Mouse (Mus musculus) liver, embryonic 14.5 days (tissue): ENCODE data around the gene Pla2g2d. TPM values are rescaled to one million over a fixed set of nuclear protein-coding genes. Genes with fewer than 3 reads are reported as not detected.

Experiments
- ATAC-seq: fragments of 200-750 bp; cut with Nextera tagmentation; 2 replicates; pipeline ENCODE4 v1.8.0; 2017; ENCODE audit warnings: moderate number of reproducible peaks, mild to moderate bottlenecking, moderate library complexity; ENCODE audit not compliant: insufficient read depth
- DNase-seq, 3 experiments: peaks; one replicate each; pipeline ENCODE4 v3.0.0-alpha.2; 2012 to 2013; ENCODE audit warnings: low read depth in 3 of 3, low spot score in 3 of 3
- H3K27ac ChIP-seq: fragments of 300-500 bp; sonication (generic); 2 replicates; pipeline ENCODE4 v1.5.1; 2014; ENCODE audit warnings: moderate library complexity, mild to moderate bottlenecking, control low read depth, inconsistent platforms
- H3K27me3 ChIP-seq: fragments of 300-500 bp; sonication (generic); 2 replicates; pipeline ENCODE4 v1.6.1; 2014; ENCODE audit warnings: mild to moderate bottlenecking, low read length, moderate library complexity; ENCODE audit not compliant: control insufficient read depth, insufficient read depth
- H3K36me3 ChIP-seq: fragments of 300-500 bp; sonication (generic); replicated peaks from 2 replicates; pipeline ENCODE4 v1.6.1; 2014; ENCODE audit warnings: low read depth; ENCODE audit not compliant: control insufficient read depth, insufficient read depth
- H3K4me1 ChIP-seq, 2 experiments: fragments of 200-500 bp in 1 of 2; fragments of 300-500 bp in 1 of 2; sonication (generic) in 1 of 2; replicated peaks; 2 replicates each; pipeline ENCODE4 v1.6.1; 2012 to 2014; ENCODE audit warnings: antibody characterized with exemption in 1 of 2, inconsistent platforms in 1 of 2, low read length in 1 of 2; ENCODE audit not compliant: control insufficient read depth in 2 of 2, insufficient read depth in 2 of 2
- H3K4me2 ChIP-seq: fragments of 300-500 bp; sonication (generic); 2 replicates; pipeline ENCODE4 v1.6.1; 2014; ENCODE audit warnings: low read depth, mild to moderate bottlenecking, control low read depth, moderate library complexity
- H3K4me3 ChIP-seq, 2 experiments: fragments of 200-500 bp in 1 of 2; fragments of 300-500 bp in 1 of 2; sonication (generic) in 1 of 2; 2 replicates each; pipeline ENCODE4 v1.5.1; 2012 to 2014; ENCODE audit warnings: low read depth in 2 of 2, low read length in 2 of 2, mild to moderate bottlenecking in 2 of 2, control low read depth in 1 of 2, inconsistent platforms in 1 of 2, moderate library complexity in 1 of 2; ENCODE audit not compliant: insufficient read depth in 1 of 2
- H3K9ac ChIP-seq: fragments of 300-500 bp; sonication (generic); replicated peaks from 2 replicates; pipeline ENCODE4 v1.6.1; 2014; ENCODE audit warnings: mild to moderate bottlenecking, control low read depth, moderate library complexity
- H3K9me3 ChIP-seq: fragments of 300-500 bp; sonication (generic); 2 replicates; pipeline ENCODE4 v1.6.1; 2016; ENCODE audit warnings: low read length, mixed read lengths; ENCODE audit not compliant: control insufficient read depth
- CTCF ChIP-seq: IDR thresholded peaks from 2 replicates; pipeline ENCODE4 v1.5.1; 2016; ENCODE audit warnings: antibody characterized with exemption, low read depth, control low read depth
- EP300 ChIP-seq: IDR thresholded peaks from 2 replicates; pipeline ENCODE4 v1.6.1; 2016; ENCODE audit warnings: antibody characterized with exemption, low read depth
- WGBS: fragments of 180-500 bp; shearing (Covaris S2); extraction: QIAGEN DNeasy Blood & Tissue Kit; methylation state at CpG from one replicate; pipeline ENCODE4 v1.1.7; 2014; ENCODE audit not compliant: insufficient replicate concordance; 5-methylcytosine and 5-hydroxymethylcytosine counted together
- polyA plus RNA-seq, 2 experiments: library from polyadenylated mRNA; depleted of rRNA in 1 of 2; stranded (reverse) in 1 of 2; unstranded in 1 of 2; fragments of >200 nt; fragmentation: Nextera tagmentation in 1 of 2; extraction: Ambion mirVana in 1 of 2; gene quantifications; 2 replicates each; pipeline versions ENCODE4 v1.2.1 to v1.2.3; 2012 to 2014

Gene Pla2g2d
- polyA plus RNA-seq, 2 experiments: not detected

DNA sequence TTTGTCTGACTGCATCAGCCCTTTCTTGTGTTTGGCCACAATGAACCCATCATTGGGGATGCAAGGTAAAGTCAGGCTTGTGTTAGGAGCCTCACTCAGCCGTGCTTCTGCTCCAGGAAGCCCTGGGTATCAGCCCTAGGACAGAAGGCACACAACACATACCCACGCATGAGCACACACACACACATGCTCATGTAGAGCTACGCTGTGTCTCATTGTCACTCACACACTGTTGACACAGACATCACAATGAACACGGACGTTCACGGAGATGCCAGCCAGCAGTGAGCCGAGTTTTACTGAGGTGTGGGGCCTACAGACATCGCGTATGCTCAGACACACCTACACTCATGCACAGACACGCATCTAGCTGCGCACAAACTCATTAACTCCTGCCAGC, 19.6 kb upstream of the Pla2g2d start:
- no peaks in the 10 kb centered on the region for H3K4me1 ChIP-seq
- H3K4me2 ChIP-seq: no peak overlapping the region
- no peaks in the 10 kb centered on the region for H3K9me3 ChIP-seq
- ATAC-seq (no peak), DNase-seq (no peak)
- 67% methylated on average over 11 of the region's 11 CpGs for WGBS
- H3K4me3 ChIP-seq: no peak overlapping the region
- no peaks in the 10 kb centered on the region for H3K27me3 ChIP-seq
- TF ChIP-seq EP300 (no peak), CTCF (no peak)
- H3K27ac ChIP-seq: no peak overlapping the region
- H3K36me3 ChIP-seq: no peaks in the 10 kb centered on the region
- H3K9ac ChIP-seq: no peak overlapping the region

- Histone ChIP-seq H3K9ac (no peak within 1 kb of the TSS), H3K4me3 (no peak within 1 kb of the TSS), H3K27me3 (no peaks in the 10 kb centered on the region), H3K4me1 (no peaks in the 10 kb centered on the region), H3K36me3 (no peaks in the 10 kb centered on the region), H3K9me3 (no peaks in the 10 kb centered on the region), H3K4me2 (no peak within 1 kb of the TSS), H3K27ac (no peak within 1 kb of the TSS)
- no peak for TF ChIP-seq EP300
- no peak for TF ChIP-seq CTCF
- WGBS: 72% methylated on average over 8 of the region's 8 CpGs
- DNase-seq (no peak), ATAC-seq (no peak)
Measured at GRCm38 (mm10) chr4:138757416-138757815, 18.1 kb upstream of the Pla2g2d start, which contains the start of gene Pla2g2f. Pla2g2f (minus strand) TSS chr4:138757626.

GRCm38 (mm10) chr4:138762266-138762665, 13.3 kb upstream of the Pla2g2d start:
- Histone ChIP-seq H3K4me3 (no peak overlapping the region), H3K4me2 (no peak overlapping the region), H3K4me1 (no peaks in the 10 kb centered on the region), H3K9ac (no peak overlapping the region), H3K27me3 (no peaks in the 10 kb centered on the region), H3K36me3 (no peaks in the 10 kb centered on the region), H3K9me3 (no peaks in the 10 kb centered on the region), H3K27ac (no peak overlapping the region)
- DNase-seq: no peak
- WGBS: 40% methylated on average over 9 of the region's 9 CpGs
- no peak for ATAC-seq
- TF ChIP-seq EP300 (no peak), CTCF (no peak)

DNA sequence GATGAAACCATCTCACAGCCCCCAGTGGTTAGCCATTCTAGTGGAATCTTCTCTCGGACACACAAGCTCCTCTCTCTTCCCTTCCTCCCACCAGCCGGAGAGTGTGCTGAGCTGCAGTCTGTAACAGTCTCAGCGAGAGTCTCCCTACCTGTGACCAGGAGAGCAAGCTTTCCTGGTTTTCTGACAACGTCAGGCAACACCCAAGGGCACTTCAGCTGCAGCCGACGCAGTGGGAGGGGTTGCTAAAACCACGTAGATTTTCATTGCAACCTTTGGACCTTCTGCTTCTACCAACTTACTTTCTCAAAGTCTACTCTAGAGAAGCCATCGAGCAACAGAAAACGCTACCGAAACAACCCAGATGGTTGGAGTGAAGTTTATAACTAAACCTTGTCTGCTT, 3.6 kb upstream of the Pla2g2d start:
- no peak overlapping the region for H3K4me3 ChIP-seq
- no peak overlapping the region for H3K27ac ChIP-seq
- 59% methylated on average over 10 of the region's 10 CpGs for WGBS
- H3K36me3 ChIP-seq: no peaks in the 10 kb centered on the region
- H3K9me3 ChIP-seq: no peaks in the 10 kb centered on the region
- ATAC-seq: no peak
- H3K9ac ChIP-seq: no peak overlapping the region
- DNase-seq: no peak
- TF ChIP-seq CTCF (no peak), EP300 (no peak)
- no peaks in the 10 kb centered on the region for H3K4me1 ChIP-seq
- H3K4me2 ChIP-seq: no peak overlapping the region
- no peaks in the 10 kb centered on the region for H3K27me3 ChIP-seq

DNA sequence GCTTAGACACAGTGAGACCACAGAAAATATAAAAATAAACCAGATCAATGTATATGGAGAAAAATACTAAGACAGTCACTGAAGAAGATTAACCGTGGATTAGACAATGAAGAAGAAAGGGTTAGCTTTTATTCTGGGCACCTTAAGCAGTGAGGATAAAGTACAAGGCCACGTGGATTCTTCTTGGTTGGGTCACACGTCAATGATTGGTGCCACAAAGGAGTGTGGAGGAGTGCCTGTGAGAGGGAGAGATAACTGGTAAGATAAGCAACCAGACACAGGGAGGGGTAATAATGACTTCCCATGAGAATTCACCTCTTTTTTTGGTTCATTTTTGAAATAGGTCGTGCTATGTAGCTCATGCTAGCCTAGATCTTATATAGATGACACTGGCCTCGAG, 3.1 kb upstream of the Pla2g2d start:
- H3K36me3 ChIP-seq: no peaks in the 10 kb centered on the region
- 48% methylated on average over 5 of the region's 5 CpGs for WGBS
- ATAC-seq: no peak

More for the DNA sequence above, 3.1 kb upstream of the Pla2g2d start:
- no peak overlapping the region for H3K27ac ChIP-seq
- H3K4me2 ChIP-seq: no peak overlapping the region
- DNase-seq: no peak
- no peak overlapping the region for H3K4me3 ChIP-seq
- TF ChIP-seq EP300: no peak
- H3K27me3 ChIP-seq: no peaks in the 10 kb centered on the region
- H3K4me1 ChIP-seq: no peaks in the 10 kb centered on the region
- H3K9me3 ChIP-seq: no peaks in the 10 kb centered on the region
- H3K9ac ChIP-seq: no peak overlapping the region
